Mouse (Mus musculus) C2C12 (cell line): Measurements from ENCODE around the gene Parg.

Experiments
- CTCF ChIP-seq: IDR thresholded peaks from one replicate; pipeline ENCODE4 v1.5.1; 2011; ENCODE audit not compliant: control insufficient read depth, insufficient read depth, insufficient read length
- MYOG ChIP-seq: IDR thresholded peaks from one replicate; pipeline ENCODE4 v1.6.1; 2011; ENCODE audit not compliant: control insufficient read depth, insufficient read length; ENCODE audit errors: extremely low read depth
- USF1 ChIP-seq: IDR thresholded peaks from one replicate; pipeline ENCODE4 v1.6.1; 2011; ENCODE audit warnings: low read depth, mild to moderate bottlenecking, control low read depth, moderate library complexity

GRCm38 (mm10) chr14:32226601-32227000 is 24.9 kb downstream of the Parg start:
- TF ChIP-seq CTCF (no peak), MYOG (no peak), USF1 (no peak)
